Mouse (Mus musculus) neutrophil, adult 83 days (primary cell): ENCODE results near the gene Mrgpre. TPM values are rescaled to one million over a fixed set of nuclear protein-coding genes. Genes with fewer than 3 reads are reported as not detected.

Experiments used
- total RNA-seq, 2 experiments: library from RNA; stranded (reverse); gene quantifications; one replicate each; pipeline ENCODE4 v1.2.4; 2023

Gene Mrgpre
- under 1 TPM in 1 of 2 experiments, not detected in 1; 0.11 TPM for total RNA-seq

GRCm38 (mm10) chr7:143783996-143784829 is at the start of gene Mrgpre:
Gene Mrgpre (minus strand): TSS chr7:143784500.

GRCm38 (mm10) chr7:143822375-143823265 is 38.3 kb upstream of the Mrgpre start, which contains the start of the genes Nadsyn1 and Dhcr7:
Gene Nadsyn1 (minus strand): TSS chr7:143822849.
Gene Dhcr7 (plus strand): TSS chr7:143823145.

GRCm38 (mm10) chr7:143766893-143767292 is 17.4 kb downstream of the Mrgpre start, which contains the start of gene Mrgprg:
Gene Mrgprg (minus strand): TSS chr7:143766993.

GRCm38 (mm10) chr7:143756125-143757026 is 27.9 kb downstream of the Mrgpre start, which contains the start of gene Osbpl5:
Gene Osbpl5 (minus strand): TSS chr7:143756985.

Other genes with a start within 250 kb of the Mrgpre start
- 10 to 100 TPM; 84.0 to 92.4 TPM for gene Nap1l4, start 235.4 kb downstream of the Mrgpre start, total RNA-seq
- 10 to 100 TPM; 26.5 to 40.6 TPM for gene Cars, start 184.4 kb downstream of the Mrgpre start, total RNA-seq
- 1 to 10 TPM; 7.9 to 8.3 TPM for gene Tnfrsf26, start 155.8 kb downstream of the Mrgpre start, total RNA-seq
- gene Tnfrsf22, start 134.8 kb downstream of the Mrgpre start, total RNA-seq = 1 to 10 TPM; 1.7 to 2.3 TPM
- 1 to 10 TPM; 5.2 to 8.1 TPM for gene Tnfrsf23, start 98.6 kb downstream of the Mrgpre start, total RNA-seq
- 1 to 10 TPM in 1 of 2 experiments, under 1 TPM in 1; 0.92 to 1.2 TPM for gene Osbpl5, start 27.5 kb downstream of the Mrgpre start, total RNA-seq
- gene Mrgprg, start 17.5 kb downstream of the Mrgpre start, total RNA-seq = not detected
- gene Nadsyn1, start 38.3 kb upstream of the Mrgpre start, total RNA-seq = 1 to 10 TPM; 6.5 to 8.0 TPM
- 1 to 10 TPM; 6.3 to 6.9 TPM for gene Dhcr7, start 38.6 kb upstream of the Mrgpre start, total RNA-seq
- not detected for gene Gm498, start 82.3 kb upstream of the Mrgpre start, total RNA-seq
- under 1 TPM; 0.04 to 0.20 TPM for gene Shank2, start 217.4 kb upstream of the Mrgpre start, total RNA-seq